Mouse (Mus musculus): ENCODE results near the gene Sec63. TPM values are rescaled to one million over a fixed set of nuclear protein-coding genes. Genes with fewer than 3 reads are reported as not detected.

Sec63 gene
- polyA plus RNA-seq, 1 experiment from 2014 or later = 31.5 TPM

GRCm38 (mm10) chr10:42833871-42834727, 72.8 kb downstream of the Sec63 start:
- peak; percentile 81 for ATAC-seq (ENCODE audit: low FRiP score)
- Histone ChIP-seq H3K4me2 (replicated peaks) (no peak overlapping the region), H3K4me1 (peaks cover 17% of the 10 kb centered on the region), H3K27ac (peak overlapping the region; percentile 72), H3K4me3 (no peak overlapping the region), H3K36me3 (peaks cover 39% of the 10 kb centered on the region), H3K9ac (no peak overlapping the region), H3K9me3 (replicated peaks) (0 out of 2 replicates have a peak, but pooled peaks cover 2% of the 10 kb centered on the region), H3K27me3 (no peaks in the 10 kb centered on the region)
- 41% methylated on average over 4 of the region's 4 CpGs for WGBS

- Histone ChIP-seq H3K4me2 (replicated peaks) (no peak overlapping the region), H3K27me3 (no peaks in the 10 kb centered on the region), H3K4me3 (no peak overlapping the region), H3K36me3 (peaks cover 13% of the 10 kb centered on the region), H3K4me1 (peaks cover 14% of the 10 kb centered on the region), H3K27ac (no peak overlapping the region), H3K9ac (no peak overlapping the region), H3K9me3 (replicated peaks) (0 out of 2 replicates have a peak, but pooled peaks cover 2% of the 10 kb centered on the region)
- 90% methylated on average over 4 of the region's 4 CpGs for WGBS
- ATAC-seq (ENCODE audit: low FRiP score) = no peak
Observed at GRCm38 (mm10) chr10:42838106-42838505, 76.8 kb downstream of the Sec63 start.

- H3K9ac ChIP-seq = no peak overlapping the region
- no peak overlapping the region for H3K4me3 ChIP-seq
- ATAC-seq (ENCODE audit: low FRiP score) = no peak
- no peak overlapping the region for H3K4me2 ChIP-seq (replicated peaks)
- WGBS = 96% methylated on average over 2 of the region's 2 CpGs
- 0 out of 2 replicates have a peak, but pooled peaks cover 2% of the 10 kb centered on the region for H3K9me3 ChIP-seq (replicated peaks)
- H3K4me1 ChIP-seq = peaks cover 8% of the 10 kb centered on the region
- H3K27ac ChIP-seq = no peak overlapping the region
- peaks cover 11% of the 10 kb centered on the region for H3K36me3 ChIP-seq
- no peaks in the 10 kb centered on the region for H3K27me3 ChIP-seq
Observed at GRCm38 (mm10) chr10:42838736-42839135, 77.4 kb downstream of the Sec63 start.

GRCm38 (mm10) chr10:42840036-42840435, 78.7 kb downstream of the Sec63 start:
- Histone ChIP-seq H3K4me3 (no peak overlapping the region), H3K4me1 (no peaks in the 10 kb centered on the region), H3K27me3 (no peaks in the 10 kb centered on the region), H3K36me3 (peaks cover 10% of the 10 kb centered on the region), H3K9ac (no peak overlapping the region), H3K9me3 (replicated peaks) (0 out of 2 replicates have a peak, but pooled peaks cover 2% of the 10 kb centered on the region), H3K4me2 (replicated peaks) (no peak overlapping the region), H3K27ac (no peak overlapping the region)
- 95% methylated on average over 11 of the region's 11 CpGs for WGBS
- ATAC-seq (ENCODE audit: low FRiP score) = no peak

- peaks cover 10% of the 10 kb centered on the region for H3K36me3 ChIP-seq
- H3K27me3 ChIP-seq = no peaks in the 10 kb centered on the region
- ATAC-seq (ENCODE audit: low FRiP score) = 0 out of 2 replicates have a peak, but pooled peaks have one; percentile 11
- no peak overlapping the region for H3K9ac ChIP-seq
- H3K9me3 ChIP-seq (replicated peaks) = 0 out of 2 replicates have a peak, but pooled peaks cover 2% of the 10 kb centered on the region
- WGBS = 60% methylated on average over 16 of the region's 16 CpGs
- no peak overlapping the region for H3K4me3 ChIP-seq
- no peak overlapping the region for H3K27ac ChIP-seq
- H3K4me1 ChIP-seq = no peaks in the 10 kb centered on the region
- no peak overlapping the region for H3K4me2 ChIP-seq (replicated peaks)
Observed at GRCm38 (mm10) chr10:42841531-42842195, 80.4 kb downstream of the Sec63 start.

GRCm38 (mm10) chr10:42842358-42842757, 81.1 kb downstream of the Sec63 start:
- Histone ChIP-seq H3K9ac (no peak overlapping the region), H3K36me3 (peaks cover 5% of the 10 kb centered on the region), H3K4me1 (no peaks in the 10 kb centered on the region), H3K27me3 (no peaks in the 10 kb centered on the region), H3K4me3 (no peak overlapping the region), H3K4me2 (replicated peaks) (no peak overlapping the region), H3K9me3 (replicated peaks) (0 out of 2 replicates have a peak, but pooled peaks cover 2% of the 10 kb centered on the region), H3K27ac (no peak overlapping the region)
- ATAC-seq (ENCODE audit: low FRiP score) = peak; percentile 58; the same call in 1 of the 2 replicates
- 15% methylated on average over 9 of the region's 9 CpGs for WGBS

GRCm38 (mm10) chr10:42843416-42843815, 82.1 kb downstream of the Sec63 start:
- H3K36me3 ChIP-seq = peaks cover 4% of the 10 kb centered on the region
- no peaks in the 10 kb centered on the region for H3K4me1 ChIP-seq
- H3K4me3 ChIP-seq = no peak overlapping the region
- no peaks in the 10 kb centered on the region for H3K27me3 ChIP-seq
- 67% methylated on average over 1 of the region's 1 CpGs for WGBS
- no peak overlapping the region for H3K4me2 ChIP-seq (replicated peaks)
- H3K9me3 ChIP-seq (replicated peaks) = no peaks in the 10 kb centered on the region
- ATAC-seq (ENCODE audit: low FRiP score) = no peak
- H3K9ac ChIP-seq = no peak overlapping the region
- no peak overlapping the region for H3K27ac ChIP-seq

GRCm38 (mm10) chr10:42845480-42845879, 84.2 kb downstream of the Sec63 start:
- no peaks in the 10 kb centered on the region for H3K4me1 ChIP-seq
- H3K4me3 ChIP-seq = no peak overlapping the region
- H3K9ac ChIP-seq = no peak overlapping the region
- peaks cover 4% of the 10 kb centered on the region; the same call in 1 of the 2 replicates for H3K36me3 ChIP-seq
- WGBS = 46% methylated on average over 1 of the region's 1 CpGs
- no peaks in the 10 kb centered on the region for H3K27me3 ChIP-seq
- H3K27ac ChIP-seq = no peak overlapping the region
- 0 out of 2 replicates have a peak, but pooled peaks cover 4% of the 10 kb centered on the region for H3K9me3 ChIP-seq (replicated peaks)
- no peak overlapping the region for H3K4me2 ChIP-seq (replicated peaks)
- ATAC-seq (ENCODE audit: low FRiP score) = no peak

GRCm38 (mm10) chr10:42848179-42849080, 87.1 kb downstream of the Sec63 start:
- Histone ChIP-seq H3K4me1 (no peaks in the 10 kb centered on the region), H3K9ac (no peak overlapping the region), H3K27me3 (peaks cover 3% of the 10 kb centered on the region; the same call in 1 of the 2 replicates), H3K4me2 (replicated peaks) (no peak overlapping the region), H3K36me3 (peaks cover 3% of the 10 kb centered on the region; the same call in 1 of the 2 replicates), H3K27ac (no peak overlapping the region), H3K9me3 (replicated peaks) (0 out of 2 replicates have a peak, but pooled peaks cover 4% of the 10 kb centered on the region), H3K4me3 (no peak overlapping the region)
- WGBS = 91% methylated on average over 13 of the region's 13 CpGs
- ATAC-seq (ENCODE audit: low FRiP score) = no peak

GRCm38 (mm10) chr10:42849081-42849400, 87.7 kb downstream of the Sec63 start:
- WGBS = 89% methylated on average over 7 of the region's 7 CpGs

GRCm38 (mm10) chr10:42854838-42855237, 93.5 kb downstream of the Sec63 start:
- H3K4me3 ChIP-seq = no peak overlapping the region
- peaks cover 14% of the 10 kb centered on the region for H3K4me1 ChIP-seq
- H3K27ac ChIP-seq = 0 out of 2 replicates have a peak overlapping the region, but pooled peaks have one; percentile 6
- ATAC-seq (ENCODE audit: low FRiP score) = no peak
- H3K36me3 ChIP-seq = no peaks in the 10 kb centered on the region
- no peaks in the 10 kb centered on the region for H3K9me3 ChIP-seq (replicated peaks)
- WGBS = 56% methylated on average over 4 of the region's 4 CpGs
- H3K9ac ChIP-seq = no peak overlapping the region
- peaks cover 3% of the 10 kb centered on the region; the same call in 1 of the 2 replicates for H3K27me3 ChIP-seq
- no peak overlapping the region for H3K4me2 ChIP-seq (replicated peaks)

More at GRCm38 (mm10) chr10:42849081-42849400, 87.7 kb downstream of the Sec63 start:
- H3K36me3 ChIP-seq = no peaks in the 10 kb centered on the region
- no peak overlapping the region for H3K4me3 ChIP-seq
- H3K9me3 ChIP-seq (replicated peaks) = 0 out of 2 replicates have a peak, but pooled peaks cover 4% of the 10 kb centered on the region
- peaks cover 3% of the 10 kb centered on the region; the same call in 1 of the 2 replicates for H3K27me3 ChIP-seq
- H3K4me1 ChIP-seq = no peaks in the 10 kb centered on the region
- no peak overlapping the region for H3K4me2 ChIP-seq (replicated peaks)
- ATAC-seq (ENCODE audit: low FRiP score) = no peak
- H3K9ac ChIP-seq = no peak overlapping the region
- H3K27ac ChIP-seq = no peak overlapping the region

Data from hindbrain, embryonic 12.5 days (tissue).